Mouse (Mus musculus): Measurements from ENCODE around the gene Nup107. TPM values are rescaled to one million over a fixed set of nuclear protein-coding genes. Genes with fewer than 3 reads are reported as not detected.

The Nup107 gene
- polyA plus RNA-seq, 1 experiment from 2014 or later, result 87.6 TPM

DNA sequence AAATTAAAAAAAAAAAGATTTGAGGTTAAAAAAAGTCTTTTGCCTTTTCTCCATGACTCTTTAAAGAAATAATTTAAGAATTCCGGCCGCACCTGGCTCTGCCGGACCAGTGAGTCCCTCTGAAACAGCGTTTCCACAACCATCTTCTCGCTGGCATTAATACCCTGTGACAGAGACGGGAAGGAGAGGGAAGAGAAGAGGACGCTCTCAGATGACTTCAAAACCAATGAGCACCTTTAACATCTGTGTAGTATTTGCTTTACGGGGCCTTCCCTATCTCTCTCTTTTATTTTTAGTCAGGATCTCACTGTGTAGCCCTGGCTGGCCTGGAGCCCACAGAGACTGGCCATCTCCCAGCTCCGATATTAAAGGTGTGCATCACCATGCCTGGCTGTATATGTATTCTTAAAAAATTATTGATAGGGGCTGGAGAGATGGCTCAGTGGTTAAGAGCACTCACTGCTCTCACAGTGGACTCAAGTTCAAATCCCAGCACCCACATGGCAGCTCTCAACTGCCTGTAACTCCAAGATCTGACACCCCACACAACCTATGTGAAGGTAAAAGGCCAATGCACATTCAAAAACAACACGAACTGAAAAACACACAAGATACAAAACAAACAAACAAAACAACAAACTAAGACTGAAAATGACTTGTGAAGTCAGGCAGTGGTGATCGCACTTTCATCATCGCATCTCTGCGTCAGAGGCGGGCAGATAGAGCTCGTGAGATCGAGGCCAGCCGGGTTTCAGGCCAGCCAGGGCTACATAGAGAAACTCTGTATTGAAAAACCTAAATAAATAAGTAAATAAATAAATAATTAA, 14.8 kb downstream of the Nup107 start:
- Histone ChIP-seq H3K27ac (ENCODE audit: low read depth, low read length) (no peak overlapping the region), H3K27me3 (ENCODE audit: control insufficient read depth, insufficient read depth, low read length) (no peaks in the 10 kb centered on the region), H3K4me3 (ENCODE audit: low read depth, low read length) (no peak overlapping the region), H3K9ac (ENCODE audit: low read length) (no peak overlapping the region), H3K4me2 (ENCODE audit: low read depth) (no peak overlapping the region), H3K36me3 (ENCODE audit: control insufficient read depth, insufficient read depth, low read length) (peaks cover 24% of the 10 kb centered on the region), H3K4me1 (ENCODE audit: control insufficient read depth, insufficient read depth, low read length) (no peaks in the 10 kb centered on the region), H3K9me3 (ENCODE audit: control insufficient read depth, low read length) (no peaks in the 10 kb centered on the region)
- WGBS, result 95% methylated on average over 17 of the region's 17 CpGs
- ATAC-seq (ENCODE audit: insufficient read depth, low FRiP score, low TSS enrichment) (no peak), DNase-seq (ENCODE audit: low spot score) (no peak)

GRCm38 (mm10) chr10:117777103-117777470, 15.4 kb downstream of the Nup107 start:
- DNase-seq (ENCODE audit: low spot score) (no peak), ATAC-seq (ENCODE audit: insufficient read depth, low FRiP score, low TSS enrichment) (no peak)
- Histone ChIP-seq H3K4me2 (ENCODE audit: low read depth) (no peak overlapping the region), H3K9me3 (ENCODE audit: control insufficient read depth, low read length) (no peaks in the 10 kb centered on the region), H3K4me3 (ENCODE audit: low read depth, low read length) (no peak overlapping the region), H3K27me3 (ENCODE audit: control insufficient read depth, insufficient read depth, low read length) (no peaks in the 10 kb centered on the region), H3K27ac (ENCODE audit: low read depth, low read length) (no peak overlapping the region), H3K36me3 (ENCODE audit: control insufficient read depth, insufficient read depth, low read length) (peaks cover 28% of the 10 kb centered on the region), H3K9ac (ENCODE audit: low read length) (no peak overlapping the region), H3K4me1 (ENCODE audit: control insufficient read depth, insufficient read depth, low read length) (no peaks in the 10 kb centered on the region)
- WGBS, result 97% methylated on average over 3 of the region's 3 CpGs

DNA sequence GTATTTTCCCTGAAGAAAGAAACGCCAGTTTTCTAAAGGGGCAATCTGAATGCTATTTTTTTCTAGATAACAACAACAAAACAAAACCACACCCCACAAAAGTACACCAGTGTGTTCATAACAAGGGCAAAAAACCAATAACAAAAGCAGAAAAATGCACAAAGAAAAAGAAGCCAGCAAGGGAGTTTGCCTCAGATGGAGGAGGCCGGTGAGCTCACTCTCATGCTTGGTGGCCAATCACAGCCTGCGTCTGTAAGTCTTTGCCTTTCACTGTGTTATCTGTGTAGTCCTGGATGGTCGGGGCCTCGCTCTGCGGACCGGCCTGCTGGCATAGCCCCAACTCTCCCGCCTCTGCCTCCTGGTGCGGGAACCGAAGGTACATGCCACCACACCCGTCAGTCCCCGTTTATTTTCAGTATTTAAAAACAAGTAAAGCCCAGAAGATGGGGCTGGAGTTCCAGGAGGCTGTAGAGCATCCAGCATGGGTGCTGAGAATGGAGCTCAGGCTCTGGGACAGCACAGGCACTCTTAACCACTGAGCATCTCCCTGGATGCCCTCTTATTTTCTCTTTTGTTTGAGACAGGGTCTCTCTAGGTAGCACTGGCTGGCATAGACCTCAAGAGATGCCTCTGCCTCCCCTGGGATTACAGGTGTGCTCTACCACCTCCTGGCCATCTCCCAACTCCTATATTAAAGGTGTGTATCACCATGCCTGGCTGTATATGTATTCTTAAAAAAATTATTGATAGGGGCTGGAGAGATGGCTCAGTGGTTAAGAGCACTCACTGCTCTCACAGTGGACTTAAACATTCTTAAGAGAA, 16.0 kb downstream of the Nup107 start:
- no peak overlapping the region for H3K4me3 ChIP-seq (ENCODE audit: low read depth, low read length)
- 93% methylated on average over 12 of the region's 12 CpGs for WGBS
- H3K4me1 ChIP-seq (ENCODE audit: control insufficient read depth, insufficient read depth, low read length), result no peaks in the 10 kb centered on the region
- H3K9me3 ChIP-seq (ENCODE audit: control insufficient read depth, low read length), result no peaks in the 10 kb centered on the region
- H3K27me3 ChIP-seq (ENCODE audit: control insufficient read depth, insufficient read depth, low read length), result no peaks in the 10 kb centered on the region
- ATAC-seq (ENCODE audit: insufficient read depth, low FRiP score, low TSS enrichment), result no peak
- peaks cover 27% of the 10 kb centered on the region for H3K36me3 ChIP-seq (ENCODE audit: control insufficient read depth, insufficient read depth, low read length)
- H3K4me2 ChIP-seq (ENCODE audit: low read depth), result no peak overlapping the region
- H3K9ac ChIP-seq (ENCODE audit: low read length), result no peak overlapping the region
- DNase-seq (ENCODE audit: low spot score), result no peak
- no peak overlapping the region for H3K27ac ChIP-seq (ENCODE audit: low read depth, low read length)

DNA sequence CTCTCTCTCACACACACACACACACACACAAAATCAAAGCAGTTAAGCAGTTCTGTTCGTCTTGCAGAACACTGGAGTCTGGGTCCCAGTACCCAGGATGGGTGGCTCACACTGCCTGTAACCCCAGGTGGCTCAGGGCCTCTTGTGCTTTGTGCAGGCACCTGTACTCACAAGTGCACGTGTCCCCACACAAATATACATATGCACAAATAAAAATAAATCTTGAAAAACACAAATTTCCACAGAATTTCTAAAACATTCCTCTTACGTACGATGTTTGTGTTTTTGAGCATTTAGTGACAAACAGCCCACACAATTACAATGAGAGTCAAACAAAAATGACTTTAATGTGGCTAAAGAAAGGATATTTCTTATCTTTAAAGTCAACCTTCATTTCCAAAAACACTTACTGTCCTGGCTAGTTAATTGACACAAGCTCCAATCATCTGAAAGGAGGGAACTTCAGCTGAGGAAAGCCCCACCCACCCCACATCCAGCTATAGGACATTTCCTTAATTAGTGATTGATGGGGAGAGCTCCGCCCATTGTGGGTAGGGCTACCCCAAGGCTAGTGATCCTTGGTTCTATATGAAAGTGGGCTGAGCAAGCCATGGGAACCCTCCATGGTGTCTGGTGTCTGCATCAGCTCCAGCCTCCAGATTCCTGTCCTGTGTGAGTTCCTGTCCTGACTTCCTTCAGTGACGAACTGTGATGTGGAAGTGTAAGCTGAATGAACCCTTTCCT, 16.9 kb downstream of the Nup107 start:
- Histone ChIP-seq H3K36me3 (ENCODE audit: control insufficient read depth, insufficient read depth, low read length) (peaks cover 24% of the 10 kb centered on the region), H3K4me2 (ENCODE audit: low read depth) (no peak overlapping the region)

DNA sequence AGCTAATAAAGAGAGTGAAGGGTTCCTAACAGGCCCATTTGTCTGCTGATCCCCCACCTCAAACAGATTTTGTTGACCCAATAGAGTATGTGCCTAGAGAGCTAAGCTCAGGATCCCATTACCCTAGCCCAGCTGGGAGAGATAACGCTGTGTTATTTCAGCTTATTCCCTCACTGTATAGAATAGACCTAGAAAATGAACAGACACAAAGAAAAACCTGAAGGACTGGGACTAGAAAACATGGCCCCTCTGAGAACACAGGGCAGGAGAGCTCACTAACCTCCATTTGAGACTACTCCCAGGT, 17.7 kb downstream of the Nup107 start:
- Histone ChIP-seq H3K4me3 (ENCODE audit: low read depth, low read length) (no peak overlapping the region), H3K4me2 (ENCODE audit: low read depth) (no peak overlapping the region), H3K9ac (ENCODE audit: low read length) (no peak overlapping the region), H3K9me3 (ENCODE audit: control insufficient read depth, low read length) (no peaks in the 10 kb centered on the region), H3K4me1 (ENCODE audit: control insufficient read depth, insufficient read depth, low read length) (no peaks in the 10 kb centered on the region), H3K27me3 (ENCODE audit: control insufficient read depth, insufficient read depth, low read length) (no peaks in the 10 kb centered on the region), H3K27ac (ENCODE audit: low read depth, low read length) (no peak overlapping the region), H3K36me3 (ENCODE audit: control insufficient read depth, insufficient read depth, low read length) (peaks cover 27% of the 10 kb centered on the region)
- ATAC-seq (ENCODE audit: insufficient read depth, low FRiP score, low TSS enrichment) (no peak), DNase-seq (ENCODE audit: low spot score) (no peak)
- 92% methylated on average over 1 of the region's 1 CpGs for WGBS

More for the DNA sequence above, 16.9 kb downstream of the Nup107 start:
- H3K27me3 ChIP-seq (ENCODE audit: control insufficient read depth, insufficient read depth, low read length), result no peaks in the 10 kb centered on the region
- H3K9ac ChIP-seq (ENCODE audit: low read length), result no peak overlapping the region
- 95% methylated on average over 6 of the region's 6 CpGs for WGBS
- no peaks in the 10 kb centered on the region for H3K9me3 ChIP-seq (ENCODE audit: control insufficient read depth, low read length)
- DNase-seq (ENCODE audit: low spot score) (no peak), ATAC-seq (ENCODE audit: insufficient read depth, low FRiP score, low TSS enrichment) (no peak)
- no peaks in the 10 kb centered on the region for H3K4me1 ChIP-seq (ENCODE audit: control insufficient read depth, insufficient read depth, low read length)
- H3K27ac ChIP-seq (ENCODE audit: low read depth, low read length), result no peak overlapping the region
- no peak overlapping the region for H3K4me3 ChIP-seq (ENCODE audit: low read depth, low read length)

DNA sequence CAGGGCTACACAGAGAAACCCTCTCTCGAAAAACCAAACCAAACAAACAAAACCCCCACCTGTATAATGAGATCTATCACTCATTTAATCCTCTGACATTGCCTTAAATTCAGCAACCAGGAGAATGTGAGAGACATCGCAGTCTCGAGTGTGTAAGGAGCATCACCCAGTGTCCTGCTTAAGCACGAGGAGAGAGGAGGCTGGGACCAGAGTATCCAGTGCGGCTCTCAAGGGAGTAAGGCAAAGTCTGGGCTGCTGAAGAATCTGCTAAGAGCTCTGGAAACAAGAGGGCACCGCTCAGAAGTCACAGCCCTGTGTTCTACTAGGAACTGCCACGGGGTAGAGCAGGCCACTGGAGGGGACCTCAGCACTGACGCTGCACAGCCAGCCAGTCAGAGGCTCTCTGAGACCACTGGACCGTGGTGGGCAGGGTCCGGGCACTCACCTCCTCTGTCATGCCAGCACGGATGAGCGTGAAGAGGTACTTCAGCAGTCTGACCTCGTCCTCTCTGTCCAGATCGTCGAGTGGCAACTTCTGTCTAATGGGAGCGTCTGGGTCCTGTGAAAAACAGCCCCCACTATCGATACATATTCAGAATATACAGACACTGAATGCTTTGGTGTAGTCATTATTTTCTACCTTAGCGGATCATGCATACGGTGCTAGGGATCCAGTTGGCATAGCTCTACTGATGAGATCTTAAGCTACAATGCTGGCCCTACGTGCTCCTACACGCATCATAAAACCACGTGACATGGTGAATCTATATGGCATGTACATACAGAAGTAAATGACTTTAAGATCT, 18.3 kb downstream of the Nup107 start:
- DNase-seq (ENCODE audit: low spot score) (no peak), ATAC-seq (ENCODE audit: insufficient read depth, low FRiP score, low TSS enrichment) (no peak)
- Histone ChIP-seq H3K4me2 (ENCODE audit: low read depth) (no peak overlapping the region), H3K27me3 (ENCODE audit: control insufficient read depth, insufficient read depth, low read length) (no peaks in the 10 kb centered on the region), H3K4me1 (ENCODE audit: control insufficient read depth, insufficient read depth, low read length) (no peaks in the 10 kb centered on the region), H3K27ac (ENCODE audit: low read depth, low read length) (no peak overlapping the region), H3K9ac (ENCODE audit: low read length) (no peak overlapping the region), H3K36me3 (ENCODE audit: control insufficient read depth, insufficient read depth, low read length) (peaks cover 27% of the 10 kb centered on the region), H3K9me3 (ENCODE audit: control insufficient read depth, low read length) (no peaks in the 10 kb centered on the region), H3K4me3 (ENCODE audit: low read depth, low read length) (no peak overlapping the region)
- WGBS, result 95% methylated on average over 22 of the region's 22 CpGs

GRCm38 (mm10) chr10:117773106-117773720, 19.3 kb downstream of the Nup107 start:
- no peaks in the 10 kb centered on the region for H3K9me3 ChIP-seq (ENCODE audit: control insufficient read depth, low read length)
- ATAC-seq (ENCODE audit: insufficient read depth, low FRiP score, low TSS enrichment), result no peak
- H3K4me1 ChIP-seq (ENCODE audit: control insufficient read depth, insufficient read depth, low read length), result no peaks in the 10 kb centered on the region
- no peak overlapping the region for H3K27ac ChIP-seq (ENCODE audit: low read depth, low read length)
- 95% methylated on average over 7 of the region's 7 CpGs for WGBS
- no peak overlapping the region for H3K4me3 ChIP-seq (ENCODE audit: low read depth, low read length)
- no peak for DNase-seq (ENCODE audit: low spot score)
- no peak overlapping the region for H3K4me2 ChIP-seq (ENCODE audit: low read depth)
- H3K9ac ChIP-seq (ENCODE audit: low read length), result no peak overlapping the region
- no peaks in the 10 kb centered on the region for H3K27me3 ChIP-seq (ENCODE audit: control insufficient read depth, insufficient read depth, low read length)
- peaks cover 24% of the 10 kb centered on the region for H3K36me3 ChIP-seq (ENCODE audit: control insufficient read depth, insufficient read depth, low read length)
